ENCODE assay signal across 17 mouse cellular contexts in the genomic region with DNA sequence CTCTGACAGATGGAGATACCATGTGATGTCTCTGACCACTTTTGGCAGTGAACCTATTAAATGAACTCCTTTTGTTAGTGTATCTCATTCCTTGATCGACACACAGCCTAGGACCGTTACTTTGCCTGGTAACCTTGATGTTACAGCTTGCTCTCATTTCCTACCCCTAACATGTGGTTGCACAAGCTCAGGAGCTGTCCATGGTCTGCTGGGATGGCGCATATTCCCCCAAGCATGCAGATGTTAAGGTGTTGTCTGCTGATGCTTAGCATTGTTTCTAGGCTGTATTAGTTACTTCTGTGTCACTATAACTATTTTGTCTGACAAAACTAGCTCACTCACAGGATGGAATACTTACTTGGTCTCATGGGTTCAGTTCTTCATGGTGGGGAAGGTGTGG.
DNase-seq lines count a peak whose midpoint lies in the region; ATAC-seq and TF ChIP-seq lines count a peak whose summit lies in the region.
"Had no signal": no experiment of that assay in that cellular context is flagged by ENCODE, and none has a peak within 500 bp of the region (broad histone marks: within the 10 kb centered on the region; RNA-seq: fewer than 3 reads in every experiment).

No protein-coding gene starts in this region.

- no peak overlapping the region for H3K4me3 ChIP-seq in kidney, postnatal 0 days (replicated peaks; ENCODE audit: low read depth, low read length)
- no peak overlapping the region for H3K4me3 ChIP-seq in embryonic facial prominence, embryonic 14.5 days (ENCODE audit: low read depth, low read length)
- H3K4me3 ChIP-seq in forebrain, embryonic 15.5 days: no peak overlapping the region
- H3K4me3 ChIP-seq: embryonic facial prominence, embryonic 15.5 days; heart, adult 2 months; limb, embryonic 15.5 days; lung, embryonic 15.5 days; midbrain, embryonic 15.5 days had no signal

- no peak overlapping the region for H3K4me2 ChIP-seq in kidney, postnatal 0 days (ENCODE audit: low read length)
- no peak overlapping the region for H3K4me2 ChIP-seq in embryonic facial prominence, embryonic 14.5 days (ENCODE audit: low read depth, low read length)
- no peak overlapping the region for H3K4me2 ChIP-seq in forebrain, embryonic 15.5 days (replicated peaks)
- H3K4me2 ChIP-seq: embryonic facial prominence, embryonic 15.5 days; limb, embryonic 15.5 days; lung, embryonic 15.5 days; midbrain, embryonic 15.5 days had no signal

- H3K4me1 ChIP-seq in kidney, postnatal 0 days (replicated peaks; ENCODE audit: insufficient read depth, low read length): no peaks in the 10 kb centered on the region
- H3K4me1 ChIP-seq in embryonic facial prominence, embryonic 14.5 days (ENCODE audit: control insufficient read depth, insufficient read depth, low read length): no peaks in the 10 kb centered on the region
- H3K4me1 ChIP-seq in forebrain, embryonic 15.5 days: no peaks in the 10 kb centered on the region
- H3K4me1 ChIP-seq: embryonic facial prominence, embryonic 15.5 days; limb, embryonic 15.5 days; lung, embryonic 15.5 days; midbrain, embryonic 15.5 days had no signal

- no peak for TF ChIP-seq CTCF in kidney, postnatal 0 days (IDR thresholded peaks at IDR 0.05; ENCODE audit: low read depth)

- no peaks in the 10 kb centered on the region for H3K36me3 ChIP-seq in kidney, postnatal 0 days (ENCODE audit: insufficient read depth, low read length)
- no peaks in the 10 kb centered on the region for H3K36me3 ChIP-seq in embryonic facial prominence, embryonic 14.5 days (ENCODE audit: control insufficient read depth, insufficient read depth, low read length)
- H3K36me3 ChIP-seq in forebrain, embryonic 15.5 days: no peaks in the 10 kb centered on the region
- H3K36me3 ChIP-seq: embryonic facial prominence, embryonic 15.5 days; limb, embryonic 15.5 days; lung, embryonic 15.5 days; midbrain, embryonic 15.5 days had no signal

- no peak overlapping the region for H3K27ac ChIP-seq in kidney, postnatal 0 days
- H3K27ac ChIP-seq in embryonic facial prominence, embryonic 14.5 days (replicated peaks; ENCODE audit: low read depth, low read length): no peak overlapping the region
- no peak overlapping the region for H3K27ac ChIP-seq in forebrain, embryonic 15.5 days (replicated peaks)
- H3K27ac ChIP-seq: embryonic facial prominence, embryonic 15.5 days; heart, adult 2 months; limb, embryonic 15.5 days; lung, embryonic 15.5 days; midbrain, embryonic 15.5 days had no signal

- WGBS in kidney, postnatal 0 days: 38% methylated on average over 3 of the region's 3 CpGs
- WGBS in embryonic facial prominence, embryonic 14.5 days: 38% methylated on average over 3 of the region's 3 CpGs
- 62% methylated on average over 3 of the region's 3 CpGs for WGBS in forebrain, embryonic 15.5 days

- H3K9me3 ChIP-seq in kidney, postnatal 0 days (replicated peaks; ENCODE audit: low read length): no peaks in the 10 kb centered on the region
- H3K9me3 ChIP-seq in embryonic facial prominence, embryonic 14.5 days (ENCODE audit: control insufficient read depth, low read length): no peaks in the 10 kb centered on the region
- no peaks in the 10 kb centered on the region for H3K9me3 ChIP-seq in forebrain, embryonic 15.5 days
- H3K9me3 ChIP-seq: embryonic facial prominence, embryonic 15.5 days; limb, embryonic 15.5 days; lung, embryonic 15.5 days; midbrain, embryonic 15.5 days had no signal

- H3K9ac ChIP-seq in kidney, postnatal 0 days (ENCODE audit: low read depth, low read length): no peak overlapping the region
- no peak overlapping the region for H3K9ac ChIP-seq in embryonic facial prominence, embryonic 14.5 days (ENCODE audit: low read depth, low read length)
- H3K9ac ChIP-seq in forebrain, embryonic 15.5 days (replicated peaks): no peak overlapping the region
- H3K9ac ChIP-seq: embryonic facial prominence, embryonic 15.5 days; limb, embryonic 15.5 days; lung, embryonic 15.5 days; midbrain, embryonic 15.5 days had no signal

- H3K27me3 ChIP-seq in kidney, postnatal 0 days (ENCODE audit: insufficient read depth, low read length): no peaks in the 10 kb centered on the region
- no peaks in the 10 kb centered on the region for H3K27me3 ChIP-seq in embryonic facial prominence, embryonic 14.5 days (replicated peaks; ENCODE audit: control insufficient read depth, insufficient read depth, low read length)
- H3K27me3 ChIP-seq in forebrain, embryonic 15.5 days: no peaks in the 10 kb centered on the region
- H3K27me3 ChIP-seq: embryonic facial prominence, embryonic 15.5 days; limb, embryonic 15.5 days; lung, embryonic 15.5 days; midbrain, embryonic 15.5 days had no signal

- ATAC-seq in kidney, postnatal 0 days (replicated peaks; ENCODE audit: low FRiP score, low read depth): no peak
- no peak for ATAC-seq in embryonic facial prominence, embryonic 14.5 days (ENCODE audit: low read depth)
- no peak for ATAC-seq in forebrain, embryonic 15.5 days (replicated peaks)
- no peak for ATAC-seq in erythroblast, adult 5-6 weeks (replicated peaks; ENCODE audit: low FRiP score, poor library complexity, severe bottlenecking)
- ATAC-seq: midbrain, embryonic 15.5 days had no signal

- peak; percentile 50 for DNase-seq in kidney, postnatal 0 days (ENCODE audit: low spot score)
- no peak for DNase-seq in kidney, postnatal 25 days
- DNase-seq in A20 (ENCODE audit: low read depth, low spot score) (peak; percentile 15), NIH3T3 (ENCODE audit: low read depth) (peak; percentile 65)
- peak; percentile 44 for DNase-seq in embryonic facial prominence, embryonic 14.5 days (ENCODE audit: low spot score)
- no peak for DNase-seq in lung, postnatal 14 days
- DNase-seq: cerebellum, adult 18-20 months; heart, adult 2 months; heart, postnatal 36 days; kidney, adult 18-20 months; right cerebral cortex, postnatal 25 days had no signal

Comparison
In these comparisons a context has a peak if more than half of its experiments do, and no peak if none do; other contexts are left out.
1. DNase-seq: peak in kidney, postnatal 0 days (single experiment), A20 (single experiment), NIH3T3 (single experiment) and embryonic facial prominence, embryonic 14.5 days (single experiment); none in kidney, postnatal 25 days (0 of 2) and lung, postnatal 14 days (single experiment).